Comparison of ENCODE assay signal across 12 mouse cellular contexts in genomic region chr9:121346635-121347034, GRCm38 (mm10). TPM values are rescaled to one million over a fixed set of nuclear protein-coding genes. Genes with fewer than 3 reads are reported as not detected.
A peak's percentile ranks its signal among the peaks of the same experiment; 100 is the strongest.
DNase-seq lines count a peak whose midpoint lies in the region; ATAC-seq and TF ChIP-seq lines count a peak whose summit lies in the region.
"Had no signal": no experiment of that assay in that cellular context is flagged by ENCODE, and none has a peak within 500 bp of the region (broad histone marks: within the 10 kb centered on the region; RNA-seq: fewer than 3 reads in every experiment).

No protein-coding gene starts in this region.

- no peak for DNase-seq in hindbrain, postnatal 0 days (ENCODE audit: low spot score)
- no peak for DNase-seq in right cerebral cortex, postnatal 36 days (ENCODE audit: low spot score in 2 of 2)
- DNase-seq: cerebellum, postnatal 25 days; right cerebral cortex, postnatal 25 days had no signal

- no peak for TF ChIP-seq CTCF in hindbrain, postnatal 0 days (IDR thresholded peaks at IDR 0.05; ENCODE audit: low read depth)
- no peak for TF ChIP-seq CTCF in olfactory bulb, adult 2 months (IDR thresholded peaks at IDR 0.05; ENCODE audit: insufficient read depth, low read depth, low read length)

- no peak overlapping the region for H3K4me2 ChIP-seq in heart, embryonic 13.5 days
- no peak overlapping the region for H3K4me2 ChIP-seq in heart, embryonic 11.5 days
- H3K4me2 ChIP-seq in midbrain, embryonic 12.5 days (replicated peaks): no peak overlapping the region
- no peak overlapping the region for H3K4me2 ChIP-seq in midbrain, embryonic 16.5 days (ENCODE audit: low read length)
- no peak overlapping the region for H3K4me2 ChIP-seq in hindbrain, postnatal 0 days (ENCODE audit: low read depth, low read length)
- H3K4me2 ChIP-seq: embryonic facial prominence, embryonic 12.5 days; liver, embryonic 11.5 days had no signal

- peak overlapping the region; percentile 94 for H3K27ac ChIP-seq in heart, embryonic 13.5 days (replicated peaks)
- H3K27ac ChIP-seq in heart, embryonic 11.5 days (ENCODE audit: low read depth, low read length): no peak overlapping the region
- no peak overlapping the region for H3K27ac ChIP-seq in midbrain, embryonic 12.5 days (replicated peaks)
- no peak overlapping the region for H3K27ac ChIP-seq in midbrain, embryonic 16.5 days (ENCODE audit: low read length)
- H3K27ac ChIP-seq in hindbrain, postnatal 0 days: 0 out of 2 replicates have a peak overlapping the region, but pooled peaks have one; percentile 78
- H3K27ac ChIP-seq in olfactory bulb, adult 2 months (ENCODE audit: insufficient read depth, low read depth, low read length): 0 out of 2 replicates have a peak overlapping the region, but pooled peaks have one; percentile 7
- H3K27ac ChIP-seq: embryonic facial prominence, embryonic 12.5 days had no signal

- peaks cover 97% of the 10 kb centered on the region for H3K4me1 ChIP-seq in heart, embryonic 13.5 days
- H3K4me1 ChIP-seq in heart, embryonic 11.5 days (ENCODE audit: control insufficient read depth, insufficient read depth, low read length): peaks cover 45% of the 10 kb centered on the region
- H3K4me1 ChIP-seq in midbrain, embryonic 12.5 days: peaks cover 46% of the 10 kb centered on the region
- peaks cover 13% of the 10 kb centered on the region for H3K4me1 ChIP-seq in midbrain, embryonic 16.5 days (ENCODE audit: control insufficient read depth, insufficient read depth, low read length)
- peaks cover 21% of the 10 kb centered on the region for H3K4me1 ChIP-seq in hindbrain, postnatal 0 days (ENCODE audit: insufficient read depth, low read length)
- H3K4me1 ChIP-seq in olfactory bulb, adult 2 months (ENCODE audit: control insufficient read depth, insufficient read depth, low read length): peaks cover 30% of the 10 kb centered on the region

- H3K27me3 ChIP-seq in heart, embryonic 13.5 days (replicated peaks): no peaks in the 10 kb centered on the region
- no peaks in the 10 kb centered on the region for H3K27me3 ChIP-seq in heart, embryonic 11.5 days (ENCODE audit: control insufficient read depth, insufficient read depth, low read length)
- no peaks in the 10 kb centered on the region for H3K27me3 ChIP-seq in midbrain, embryonic 12.5 days
- no peaks in the 10 kb centered on the region for H3K27me3 ChIP-seq in midbrain, embryonic 16.5 days (ENCODE audit: control insufficient read depth, insufficient read depth, low read depth, low read length)
- H3K27me3 ChIP-seq in hindbrain, postnatal 0 days (ENCODE audit: insufficient read depth, low read length): no peaks in the 10 kb centered on the region
- H3K27me3 ChIP-seq: CH12.LX; embryonic facial prominence, embryonic 12.5 days had no signal

- no peak overlapping the region for H3K9ac ChIP-seq in heart, embryonic 13.5 days
- no peak overlapping the region for H3K9ac ChIP-seq in heart, embryonic 11.5 days (ENCODE audit: low read depth, low read length)
- H3K9ac ChIP-seq in midbrain, embryonic 12.5 days (replicated peaks): 0 out of 2 replicates have a peak overlapping the region, but pooled peaks have one; percentile 20
- no peak overlapping the region for H3K9ac ChIP-seq in midbrain, embryonic 16.5 days (ENCODE audit: low read depth, low read length)
- no peak overlapping the region for H3K9ac ChIP-seq in hindbrain, postnatal 0 days (replicated peaks; ENCODE audit: low read length)
- H3K9ac ChIP-seq: embryonic facial prominence, embryonic 12.5 days had no signal

- TF ChIP-seq POLR2A in olfactory bulb, adult 2 months (IDR thresholded peaks at IDR 0.05; ENCODE audit: insufficient read depth, low read depth, low read length): no peak

- no peaks in the 10 kb centered on the region for H3K9me3 ChIP-seq in heart, embryonic 13.5 days
- H3K9me3 ChIP-seq in heart, embryonic 11.5 days (replicated peaks; ENCODE audit: control insufficient read depth, low read length): no peaks in the 10 kb centered on the region
- H3K9me3 ChIP-seq in midbrain, embryonic 12.5 days: no peaks in the 10 kb centered on the region
- no peaks in the 10 kb centered on the region for H3K9me3 ChIP-seq in midbrain, embryonic 16.5 days (replicated peaks; ENCODE audit: control insufficient read depth, low read length, poor library complexity, severe bottlenecking)
- H3K9me3 ChIP-seq in hindbrain, postnatal 0 days (ENCODE audit: low read length): no peaks in the 10 kb centered on the region
- H3K9me3 ChIP-seq: embryonic facial prominence, embryonic 12.5 days had no signal

- WGBS in heart, embryonic 13.5 days: 65% methylated on average over 5 of the region's 5 CpGs
- WGBS in heart, embryonic 11.5 days (ENCODE audit: insufficient replicate concordance): 62% methylated on average over 5 of the region's 5 CpGs
- WGBS in midbrain, embryonic 12.5 days: 79% methylated on average over 5 of the region's 5 CpGs
- 76% methylated on average over 5 of the region's 5 CpGs for WGBS in midbrain, embryonic 16.5 days
- WGBS in hindbrain, postnatal 0 days: 48% methylated on average over 5 of the region's 5 CpGs
- WGBS in olfactory bulb, adult 2 months: 58% methylated on average over 5 of the region's 5 CpGs

- 0 out of 2 replicates have a peak, but pooled peaks cover 5% of the 10 kb centered on the region for H3K36me3 ChIP-seq in heart, embryonic 13.5 days
- no peaks in the 10 kb centered on the region for H3K36me3 ChIP-seq in heart, embryonic 11.5 days (ENCODE audit: control insufficient read depth, insufficient read depth, low read length)
- no peaks in the 10 kb centered on the region for H3K36me3 ChIP-seq in midbrain, embryonic 12.5 days
- H3K36me3 ChIP-seq in midbrain, embryonic 16.5 days (ENCODE audit: control insufficient read depth, insufficient read depth, low read length): no peaks in the 10 kb centered on the region
- no peaks in the 10 kb centered on the region for H3K36me3 ChIP-seq in hindbrain, postnatal 0 days (ENCODE audit: insufficient read depth, low read length)
- H3K36me3 ChIP-seq: embryonic facial prominence, embryonic 12.5 days had no signal

- ATAC-seq in heart, embryonic 13.5 days (ENCODE audit: extremely low read depth, insufficient number of reproducible peaks, low FRiP score, low TSS enrichment): no peak
- ATAC-seq in heart, embryonic 11.5 days (replicated peaks; ENCODE audit: insufficient number of reproducible peaks, low FRiP score, low TSS enrichment): no peak
- no peak for ATAC-seq in midbrain, embryonic 12.5 days (ENCODE audit: low FRiP score, low read depth)
- ATAC-seq in midbrain, embryonic 16.5 days: no peak
- no peak; the same call in 1 of the 2 replicates for ATAC-seq in hindbrain, postnatal 0 days

- H3K4me3 ChIP-seq in heart, embryonic 13.5 days: no peak overlapping the region
- no peak overlapping the region for H3K4me3 ChIP-seq in heart, embryonic 11.5 days (ENCODE audit: low read depth, low read length)
- no peak overlapping the region for H3K4me3 ChIP-seq in midbrain, embryonic 12.5 days
- H3K4me3 ChIP-seq in midbrain, embryonic 16.5 days (ENCODE audit: low read depth, low read length): no peak overlapping the region
- no peak overlapping the region for H3K4me3 ChIP-seq in hindbrain, postnatal 0 days (ENCODE audit: low read length)
- no peak overlapping the region for H3K4me3 ChIP-seq in olfactory bulb, adult 2 months (ENCODE audit: insufficient read depth, low read depth, low read length)
- H3K4me3 ChIP-seq: embryonic facial prominence, embryonic 12.5 days had no signal

RNA-seq across cellular contexts. Expression of gene Trak1, which starts 49.3 kb away (rescaled TPM):
- 30.4 and 32.2 TPM in 2 replicates for polyA plus RNA-seq in heart, embryonic 13.5 days (2015; fragmentation: Nextera tagmentation; extraction: Ambion mirVana)
- 21.3 and 27.2 TPM in 2 replicates for polyA plus RNA-seq in heart, embryonic 11.5 days (2014; fragmentation: Nextera tagmentation; extraction: Ambion mirVana)
- polyA plus RNA-seq in midbrain, embryonic 12.5 days (2016; fragmentation: Nextera tagmentation; extraction: Ambion mirVana): 38.0 and 42.2 TPM in 2 replicates
- 53.8 and 60.6 TPM in 2 replicates for polyA plus RNA-seq in midbrain, embryonic 16.5 days (2015; fragmentation: Nextera tagmentation; extraction: Ambion mirVana)
- 129 and 170 TPM in 2 replicates for total RNA-seq in hindbrain, postnatal 0 days (2014; rRNA removed)
- 55.7 and 57.8 TPM in 2 replicates for polyA plus RNA-seq in hindbrain, postnatal 0 days (2015; fragmentation: Nextera tagmentation; extraction: Ambion mirVana)
- polyA plus RNA-seq in olfactory bulb, adult 2 months (2012; ENCODE audit: insufficient read depth, insufficient read length, low replicate concordance, missing spikeins): not detected in 2 replicates

Comparison
In these comparisons a context has a peak if more than half of its experiments do, and no peak if none do; other contexts are left out.
1. H3K27ac ChIP-seq: peak in heart, embryonic 13.5 days (single experiment), hindbrain, postnatal 0 days (single experiment) and olfactory bulb, adult 2 months (single experiment); none in heart, embryonic 11.5 days (single experiment), midbrain, embryonic 12.5 days (single experiment) and midbrain, embryonic 16.5 days (single experiment).